Mouse (Mus musculus) R1 (cell line): ENCODE data around the gene Ndufa4l2.
A peak's percentile ranks its signal among the peaks of the same experiment; 100 is the strongest.

Experiments
- DNase-seq: peaks from one replicate; pipeline ENCODE4 v3.0.0-alpha.2; 2018; ENCODE audit warnings: low read depth, low spot score

The Ndufa4l2 gene

DNA sequence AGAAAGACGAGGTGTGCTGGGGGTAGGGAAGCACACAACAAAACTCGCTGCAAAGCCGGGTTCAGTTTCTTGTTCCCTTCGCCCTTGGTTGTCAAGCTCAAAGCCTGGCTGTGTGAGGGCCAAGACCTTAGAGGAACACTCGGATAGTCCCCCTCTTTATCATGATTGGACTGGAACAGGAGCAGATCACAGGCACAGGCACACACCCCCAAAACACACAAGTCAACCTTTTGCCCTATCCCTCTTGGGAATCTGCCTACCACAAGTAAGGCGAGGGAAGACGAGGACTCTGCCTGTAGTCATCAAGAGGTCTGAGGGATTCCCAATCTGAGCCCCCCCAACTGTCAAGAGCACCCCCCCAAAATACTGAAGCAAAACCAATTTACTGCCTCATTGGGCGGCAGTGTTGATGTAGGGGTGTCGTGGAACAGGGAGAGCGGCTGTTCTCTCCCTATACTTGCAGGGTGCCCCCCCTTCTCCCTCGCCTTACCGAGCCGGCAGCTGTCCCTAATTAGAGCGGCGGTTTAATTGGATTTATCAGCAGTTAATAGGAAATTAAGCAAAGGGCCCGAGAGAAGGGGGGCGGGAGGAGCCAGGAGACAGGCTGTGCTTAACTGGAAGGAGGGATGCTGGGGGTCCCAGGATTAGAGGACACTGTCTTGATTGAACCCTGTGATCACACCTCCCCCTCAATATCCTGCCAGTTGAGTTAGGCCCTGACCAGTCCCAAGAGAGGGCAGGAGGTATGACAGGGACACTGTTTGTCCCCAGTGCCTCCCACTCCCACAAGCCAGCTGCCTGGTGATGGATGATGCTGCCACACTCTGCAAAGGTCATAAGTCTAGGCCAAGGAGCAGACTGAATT, 4.7 kb upstream of the Ndufa4l2 start:
- no peak for DNase-seq

DNA sequence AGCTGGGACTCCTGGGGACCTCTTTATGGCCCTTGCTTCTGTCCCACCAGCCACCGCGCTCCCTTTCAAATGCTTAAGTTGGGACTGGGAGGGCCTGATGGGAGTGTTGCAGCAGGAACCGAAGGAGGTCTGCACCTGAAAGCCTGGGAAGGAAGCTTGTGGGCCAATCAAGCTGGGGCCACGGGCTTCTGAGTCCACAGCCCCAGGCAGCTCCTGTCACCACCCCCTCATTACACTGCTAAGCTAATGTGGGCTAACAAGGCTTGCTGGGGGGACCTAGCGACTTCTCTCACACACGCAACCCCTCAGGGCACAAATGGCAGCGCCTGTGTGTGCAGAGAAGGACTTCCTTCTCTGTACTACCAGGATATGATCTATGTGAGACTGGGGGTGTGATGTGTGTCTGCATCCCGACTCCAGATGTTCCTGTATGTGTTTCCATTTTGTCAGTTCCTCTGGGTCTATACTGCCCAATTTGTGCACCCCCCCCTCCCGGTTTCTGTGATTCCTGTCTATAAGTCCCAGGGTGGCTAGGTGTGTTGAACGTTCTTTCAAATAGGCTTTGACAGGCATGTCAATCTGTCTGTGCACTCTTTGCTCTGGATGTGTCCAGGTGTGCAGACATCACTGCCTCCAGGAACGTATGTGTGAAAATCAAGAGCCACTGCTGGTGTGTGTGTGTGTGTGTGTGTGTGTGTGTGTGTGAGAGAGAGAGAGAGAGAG, 3.7 kb upstream of the Ndufa4l2 start:
- no peak for DNase-seq

DNA sequence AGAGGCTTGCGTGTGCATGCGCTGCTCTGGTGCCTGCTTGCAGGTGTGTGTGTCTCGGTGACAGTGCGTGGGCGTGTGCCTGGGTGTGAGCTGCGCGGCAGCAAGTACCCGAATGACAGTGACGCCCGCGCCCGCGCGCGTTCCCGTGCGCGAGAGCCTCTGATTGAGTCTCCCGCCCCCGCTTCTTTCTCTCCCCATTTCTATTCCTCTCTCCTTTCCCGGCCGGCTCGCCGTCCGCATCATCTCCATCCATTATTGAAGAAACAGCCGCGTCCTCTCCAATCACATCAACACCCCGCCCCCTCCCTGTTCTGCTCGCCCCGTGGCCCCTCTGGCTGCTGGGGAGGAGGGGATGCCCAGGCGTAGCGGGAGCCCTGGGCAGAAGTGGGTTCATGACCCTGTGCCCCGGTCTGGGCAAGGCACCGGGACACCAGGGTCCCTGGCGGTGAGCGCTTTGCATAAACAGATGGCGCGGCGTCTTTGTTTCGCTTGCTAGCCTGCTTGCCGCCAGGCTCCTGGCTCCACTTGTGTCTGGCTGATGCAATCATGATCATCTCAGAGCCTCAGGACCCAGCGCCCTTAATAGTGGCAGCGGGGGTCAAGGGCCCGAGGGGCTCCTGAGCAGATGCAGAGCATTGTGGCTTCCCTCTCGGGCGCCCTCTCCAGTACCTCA, 3.0 kb upstream of the Ndufa4l2 start:
- peak; percentile 55 for DNase-seq

DNA sequence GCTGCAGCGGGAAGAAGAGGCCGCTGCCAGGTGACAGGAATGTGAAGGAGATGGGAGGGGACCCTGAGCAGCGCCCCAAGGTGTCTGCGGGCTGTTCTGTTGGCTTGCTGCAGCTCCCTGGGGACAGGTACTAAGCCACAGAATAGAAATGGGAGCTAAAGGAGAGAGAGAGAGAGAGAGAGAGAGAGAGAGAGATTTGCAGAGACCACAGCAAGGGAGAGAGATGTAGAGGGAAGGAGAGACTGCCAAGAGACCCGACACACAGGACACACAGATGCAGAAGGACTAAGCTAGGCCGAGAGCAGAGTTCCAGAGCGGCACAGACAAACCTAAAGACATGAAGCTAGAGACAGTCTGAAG, 2.5 kb upstream of the Ndufa4l2 start:
- no peak for DNase-seq

DNA sequence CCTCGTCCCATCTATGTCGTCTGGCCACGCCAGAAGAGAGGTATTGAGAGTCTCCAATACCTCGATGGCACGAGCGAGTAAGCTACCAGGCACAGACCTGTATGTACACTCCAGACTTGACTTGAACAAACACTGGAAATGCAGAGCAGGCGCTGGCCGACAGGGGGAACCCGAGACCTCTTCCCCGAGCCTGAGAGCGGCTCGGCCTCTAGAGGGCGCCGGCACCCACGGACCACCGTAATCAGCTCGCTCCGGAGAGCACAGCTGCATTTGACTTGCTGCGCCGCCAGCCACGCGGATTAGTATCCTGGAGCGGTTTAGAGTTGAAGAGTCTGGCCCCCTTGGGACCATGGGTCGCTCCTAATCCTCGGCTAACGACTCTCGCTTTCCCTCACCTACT, 2.0 kb upstream of the Ndufa4l2 start:
- DNase-seq, result peak; percentile 90

DNA sequence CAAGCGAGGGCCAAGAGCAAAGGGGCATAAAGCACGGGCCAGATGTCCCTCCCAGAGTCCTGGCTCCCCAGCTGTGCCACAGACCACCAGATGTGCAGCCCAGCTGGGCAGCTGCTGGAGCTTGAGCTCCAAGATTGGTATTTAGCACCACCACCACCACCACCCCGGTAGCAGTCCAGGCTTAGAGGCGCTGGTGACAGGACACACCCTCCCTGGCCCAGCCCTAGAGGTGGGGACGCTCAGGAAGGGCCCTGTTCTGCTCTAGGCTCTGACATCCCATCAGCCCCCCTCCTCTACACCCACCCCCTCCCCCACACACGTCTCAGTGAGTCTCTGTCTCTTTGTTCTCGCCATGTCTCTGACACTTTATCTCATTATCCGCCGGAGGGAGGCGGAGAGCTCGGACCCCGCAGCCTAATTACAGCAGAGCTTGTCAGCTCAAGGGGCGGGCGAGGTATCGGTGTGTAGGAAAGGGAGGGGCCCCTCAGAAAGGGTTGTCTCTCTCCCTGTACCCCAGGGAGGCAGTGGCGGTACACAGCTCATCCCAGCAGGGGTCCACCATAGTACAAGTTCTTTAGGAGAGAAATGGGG, 1.2 kb upstream of the Ndufa4l2 start:
- DNase-seq, result no peak

DNA sequence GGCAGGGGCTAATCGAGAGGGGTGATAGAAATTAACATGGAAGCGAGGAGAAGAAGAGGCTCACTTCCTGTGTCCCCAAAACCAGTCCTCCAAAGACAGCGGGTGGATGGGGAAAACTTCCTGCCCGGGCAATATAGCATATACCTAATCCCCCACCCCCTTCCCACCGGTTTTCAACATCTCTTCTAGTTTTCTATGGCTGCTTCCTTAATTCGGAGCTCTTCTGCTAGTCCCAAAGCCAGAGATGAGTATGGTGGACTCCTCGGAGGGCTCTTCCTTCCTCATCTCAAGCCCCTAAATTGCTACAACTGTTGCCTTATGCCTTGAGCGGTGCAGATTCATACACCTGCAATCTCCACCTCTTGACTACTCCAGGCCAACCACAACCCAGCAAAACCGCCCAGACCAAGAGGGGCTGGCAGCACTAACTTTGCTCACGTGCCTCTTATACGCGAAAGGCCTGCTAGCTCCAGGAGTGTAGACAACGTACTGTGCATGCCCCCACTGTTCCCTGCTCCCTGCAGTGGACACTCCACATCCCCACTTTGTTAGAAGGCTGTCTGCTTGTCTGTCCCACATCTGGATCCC, 562 bp upstream of the Ndufa4l2 start:
- DNase-seq, result no peak

DNA sequence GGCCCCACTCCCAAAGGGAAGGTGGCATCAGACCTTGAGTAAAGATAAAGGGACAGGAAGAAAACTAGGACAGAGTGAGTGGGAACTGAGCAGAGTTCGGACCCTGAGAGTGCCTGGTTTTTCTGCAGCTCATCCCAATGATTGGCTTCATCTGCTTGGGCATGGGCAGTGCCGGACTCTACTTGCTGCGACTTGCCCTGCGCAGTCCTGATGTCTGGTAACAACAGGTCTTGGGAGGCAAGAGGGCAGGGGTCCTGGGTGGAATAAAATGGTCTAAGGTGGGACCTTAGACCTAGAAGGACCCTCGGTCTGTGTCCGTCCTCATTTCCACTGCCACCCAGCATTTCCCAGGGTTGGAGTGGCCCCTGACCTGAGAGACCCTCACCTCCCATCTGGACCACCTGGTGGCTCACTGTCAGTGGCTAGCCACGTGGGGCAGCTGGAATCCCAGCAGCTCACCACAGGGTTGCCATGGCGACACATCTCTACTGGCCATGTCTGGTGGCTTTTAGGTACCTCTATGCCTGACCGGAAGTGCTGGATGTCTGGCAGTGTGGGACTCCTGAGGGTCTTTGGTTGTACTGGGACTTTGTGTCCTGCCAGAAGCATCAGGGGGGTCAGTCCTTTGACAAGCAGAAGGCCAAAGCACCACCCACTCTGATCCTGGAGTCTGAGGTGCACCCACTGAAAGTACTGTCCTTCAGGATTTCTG, 660 bp downstream of the Ndufa4l2 start:
- DNase-seq, result no peak

DNA sequence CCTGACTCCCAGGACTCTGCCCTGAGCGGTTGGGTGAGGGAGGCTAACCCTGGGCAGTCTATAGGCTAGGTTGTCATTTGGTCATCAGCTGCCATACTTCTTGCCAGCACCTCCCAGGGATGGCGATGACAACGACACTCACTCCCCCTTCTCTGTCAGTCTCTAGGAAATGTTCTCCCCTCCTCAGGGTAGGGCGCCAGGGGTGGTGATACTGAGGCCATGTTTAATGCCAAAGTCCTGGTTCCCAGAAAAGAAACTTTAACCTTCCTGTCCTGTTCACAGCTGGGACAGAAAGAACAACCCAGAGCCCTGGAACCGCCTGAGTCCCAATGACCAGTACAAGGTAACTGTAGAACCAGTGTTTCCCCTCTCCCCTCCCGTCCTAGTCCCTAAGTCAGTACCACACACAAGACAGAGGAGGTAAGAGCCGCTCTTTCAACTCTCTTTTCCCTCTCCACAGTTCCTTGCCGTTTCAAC, 1.3 kb downstream of the Ndufa4l2 start:
- no peak for DNase-seq

DNA sequence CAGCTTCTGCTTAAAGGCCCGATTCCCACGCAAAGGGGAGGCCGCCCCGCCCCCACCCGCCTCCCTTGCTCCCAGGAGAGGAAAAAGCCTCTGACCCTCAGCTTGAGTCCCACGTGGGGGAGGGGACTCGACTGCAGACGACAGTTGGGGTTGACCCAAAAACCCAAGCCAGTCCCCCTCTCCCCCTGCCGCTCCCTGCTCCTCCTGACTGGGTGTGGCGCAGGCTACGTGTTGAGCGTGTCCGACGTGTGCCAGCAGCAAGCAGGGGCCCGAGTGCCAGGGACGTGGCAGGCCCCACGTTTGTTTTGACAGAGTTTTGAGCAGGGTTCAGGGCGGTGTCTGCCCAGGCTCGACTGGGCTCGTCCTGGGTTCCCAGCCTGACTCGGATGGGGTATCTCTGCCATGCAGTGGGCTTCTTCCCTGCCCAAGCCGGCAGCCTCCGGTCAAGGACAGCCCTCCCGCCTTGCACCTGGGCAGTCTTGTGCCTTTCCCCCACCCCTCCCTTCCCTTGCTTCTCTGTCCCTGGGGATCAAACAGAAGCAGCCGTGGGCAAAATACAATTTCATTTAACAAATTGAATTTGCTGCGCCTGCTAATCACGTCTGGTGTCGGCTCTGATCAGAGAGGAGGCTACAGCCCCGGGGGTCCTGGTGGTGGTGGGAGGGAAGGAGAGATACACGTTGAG, 2.0 kb downstream of the Ndufa4l2 start:
- DNase-seq, result peak; percentile 62

DNA sequence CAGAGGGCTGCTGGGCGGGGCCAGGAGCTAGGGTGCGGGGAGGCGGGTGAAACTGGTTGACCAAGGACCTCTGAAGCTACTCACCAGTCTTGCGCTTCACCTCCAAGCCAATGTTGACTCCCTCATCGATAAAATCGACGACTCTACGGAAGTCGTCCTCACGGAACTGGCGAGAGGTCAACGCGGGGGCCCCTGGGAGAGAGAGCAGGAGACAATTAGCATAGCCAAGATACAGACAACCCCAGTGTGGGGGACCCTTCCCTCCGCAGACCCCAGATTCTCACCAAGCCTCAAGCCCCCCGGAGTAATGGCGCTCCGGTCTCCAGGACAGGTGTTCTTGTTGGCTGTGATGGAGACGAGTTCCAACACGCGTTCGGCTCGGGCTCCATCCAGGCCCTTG, 3.2 kb downstream of the Ndufa4l2 start:
- DNase-seq, result no peak

DNA sequence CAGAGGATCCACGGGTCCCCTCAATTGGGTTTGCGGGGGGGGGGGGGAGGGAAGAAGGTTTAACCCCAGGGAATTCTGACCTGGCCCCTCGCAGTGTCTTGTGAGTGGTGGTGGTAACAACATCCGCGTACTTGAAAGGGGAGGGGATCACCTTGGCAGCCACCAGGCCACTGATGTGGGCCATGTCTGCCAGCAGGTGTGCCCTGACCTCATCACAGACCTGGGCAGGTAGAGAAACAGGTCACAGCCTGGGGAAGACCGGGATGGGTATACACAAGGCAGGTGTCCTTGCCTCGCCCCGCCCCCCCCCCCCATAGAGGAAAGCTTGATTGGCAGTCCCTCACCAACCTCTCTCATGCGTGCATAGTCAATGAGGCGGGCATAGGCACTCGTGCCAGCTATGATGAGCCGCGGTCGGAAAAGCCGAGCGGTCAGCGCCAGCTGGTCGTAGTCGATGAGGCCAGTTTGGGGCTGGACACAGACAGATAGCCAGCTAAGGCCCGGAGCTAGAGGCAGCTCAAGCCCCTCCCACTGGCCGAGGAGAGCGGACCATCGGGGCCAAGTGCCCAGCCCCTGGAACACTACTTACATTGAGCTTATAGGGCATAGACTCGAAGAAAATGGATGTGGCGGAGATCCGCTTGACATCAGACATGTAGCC, 4.4 kb downstream of the Ndufa4l2 start:
- DNase-seq, result no peak

DNA sequence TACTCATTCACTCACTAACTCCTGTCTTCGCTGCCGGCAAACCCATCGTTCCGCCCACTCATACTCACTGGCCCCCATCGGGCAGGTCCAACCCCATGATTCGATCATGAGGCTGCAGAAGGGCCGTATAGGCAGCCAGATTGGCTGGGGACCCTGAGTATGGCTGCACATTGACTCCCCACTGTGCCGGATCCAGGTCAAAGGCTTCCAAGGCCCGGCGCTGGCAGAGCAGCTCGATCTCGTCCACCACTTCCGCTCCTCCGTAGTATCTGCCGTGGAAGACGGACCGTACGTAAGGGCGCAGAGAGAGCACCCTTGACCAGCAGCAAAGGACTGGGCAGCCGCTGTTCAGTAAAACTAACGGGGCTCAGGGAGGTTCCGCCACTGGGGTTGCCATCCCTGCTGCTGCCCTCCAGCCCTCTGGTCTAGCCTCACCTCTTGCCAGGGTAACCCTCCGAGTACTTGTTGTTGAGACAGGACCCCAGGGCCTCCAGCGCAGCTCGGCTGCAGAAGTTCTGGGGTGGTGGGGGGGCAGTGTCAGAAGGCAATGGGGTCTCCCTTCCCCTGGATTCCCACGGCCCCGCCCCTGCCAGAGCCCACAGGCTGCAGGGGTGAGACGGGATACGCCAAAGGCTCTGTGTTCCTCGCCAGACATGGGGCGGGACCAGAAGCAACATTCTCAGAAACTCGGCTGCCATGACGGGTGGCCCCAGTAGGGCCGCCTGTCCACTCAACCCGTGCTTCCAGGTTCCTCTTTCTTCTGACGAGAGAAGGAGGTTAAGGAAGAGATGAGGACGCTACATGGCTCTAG, 5.3 kb downstream of the Ndufa4l2 start:
- peak; percentile 43 for DNase-seq

DNA sequence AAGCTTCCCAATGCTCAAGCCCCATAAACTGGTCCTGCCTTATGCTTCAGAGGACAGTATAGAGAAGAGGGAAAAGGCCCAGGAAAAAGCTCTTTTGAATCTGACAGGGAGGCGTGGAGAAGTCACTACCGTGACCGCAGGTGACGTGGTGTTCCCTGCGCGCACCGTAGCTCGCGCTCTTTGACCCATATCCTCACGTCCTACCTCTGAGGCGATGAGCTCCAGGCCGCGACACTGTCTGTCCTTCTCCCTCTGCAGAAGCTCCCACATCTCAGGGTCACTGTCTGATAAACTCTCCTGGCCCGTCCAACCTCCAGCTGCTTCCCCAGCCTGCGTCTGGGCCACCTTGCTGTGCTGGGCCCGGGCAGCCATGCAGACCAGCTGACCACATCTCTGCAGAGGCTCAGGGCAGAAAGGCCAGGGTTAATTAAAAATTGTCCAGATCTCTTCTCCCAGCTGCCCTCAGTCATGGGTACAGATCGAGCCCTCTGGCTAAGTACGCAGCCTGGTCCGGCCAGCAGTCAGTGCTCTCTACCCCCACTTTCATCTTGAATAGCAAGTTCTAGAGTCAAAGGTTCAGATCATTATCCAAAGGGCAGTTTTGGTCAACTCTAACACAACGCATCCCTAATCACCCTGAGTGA, 6.1 kb downstream of the Ndufa4l2 start:
- DNase-seq, result no peak

DNA sequence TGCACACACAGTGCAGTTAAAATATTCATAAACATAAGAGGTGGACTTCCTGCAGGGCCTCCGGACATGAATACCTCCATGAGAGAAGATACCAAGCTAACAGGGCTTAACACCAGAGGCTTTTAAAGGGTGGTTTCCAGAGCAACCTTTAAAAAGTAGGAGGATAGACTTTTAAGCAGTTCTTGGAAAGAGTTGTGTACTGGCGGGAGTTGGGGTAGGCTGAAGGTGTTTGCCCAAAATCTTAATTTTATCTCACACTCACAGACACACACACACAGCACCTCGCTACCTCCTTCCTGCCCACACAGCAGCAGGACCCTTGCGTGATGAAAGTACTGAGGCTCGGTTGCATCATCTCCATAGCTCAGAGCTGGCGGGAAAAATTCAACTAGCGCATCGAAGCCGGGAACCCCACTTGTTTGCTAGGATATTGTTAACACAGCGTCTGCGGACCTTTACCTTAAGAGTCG, 6.9 kb downstream of the Ndufa4l2 start:
- no peak for DNase-seq

DNA sequence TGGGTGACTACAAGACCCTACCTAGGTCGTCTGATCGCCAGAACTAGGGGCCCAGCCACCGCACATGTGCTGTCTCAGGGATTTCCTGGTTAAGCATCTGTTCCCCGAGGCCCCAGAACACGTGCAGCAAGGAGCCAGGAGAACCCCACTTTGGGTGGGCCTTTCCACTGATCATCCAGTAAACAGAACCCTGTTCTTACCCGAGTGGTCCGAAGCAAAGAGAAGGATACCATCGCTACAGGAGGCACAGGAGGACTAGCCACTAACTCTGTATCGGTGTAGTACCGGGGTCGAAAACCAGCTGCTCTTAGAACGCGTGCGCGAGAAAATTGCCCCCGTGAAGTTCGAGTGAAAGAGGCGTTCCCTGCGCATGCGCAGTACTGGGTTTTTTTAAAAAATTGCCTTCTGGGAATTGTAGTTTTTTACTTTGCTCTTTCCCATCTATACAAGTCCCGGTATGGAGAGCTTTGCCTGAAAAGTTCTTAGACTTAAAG, 7.4 kb downstream of the Ndufa4l2 start, which contains the start of gene Shmt2:
Gene Shmt2, minus strand, starts transcription at position 357 of the 494 bp plus-strand sequence.
- DNase-seq, result peak; percentile 96

DNA sequence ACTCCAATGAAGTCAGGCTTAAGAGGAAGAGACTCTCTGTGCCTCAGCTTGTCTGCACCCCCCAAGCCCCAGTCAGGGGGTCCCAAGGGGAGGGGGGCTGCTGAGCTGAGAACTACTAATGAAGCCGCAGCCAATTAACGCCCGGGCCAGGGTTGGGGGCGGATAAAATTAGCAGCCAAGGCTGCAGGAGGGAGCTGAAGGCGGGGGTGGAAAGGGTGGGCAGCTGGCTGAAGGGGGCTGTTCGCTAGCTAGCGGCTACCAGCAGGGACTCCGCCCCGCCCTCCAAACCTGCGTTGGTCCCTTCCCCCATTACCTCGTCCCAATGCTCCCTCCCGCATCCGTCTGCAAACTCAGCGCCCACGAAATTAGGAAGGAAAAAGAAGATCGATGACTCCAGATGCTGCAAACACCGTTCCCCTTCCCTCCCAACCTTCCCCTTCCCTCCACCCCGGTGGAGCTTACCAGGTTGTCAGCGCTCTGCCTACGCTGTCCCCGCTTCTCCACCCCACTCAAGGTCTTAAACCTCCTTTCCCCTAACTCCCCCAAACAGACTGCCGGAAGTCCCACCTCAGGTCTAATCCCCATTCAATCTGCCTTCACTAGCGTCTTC, 10.0 kb downstream of the Ndufa4l2 start:
- no peak for DNase-seq

DNA sequence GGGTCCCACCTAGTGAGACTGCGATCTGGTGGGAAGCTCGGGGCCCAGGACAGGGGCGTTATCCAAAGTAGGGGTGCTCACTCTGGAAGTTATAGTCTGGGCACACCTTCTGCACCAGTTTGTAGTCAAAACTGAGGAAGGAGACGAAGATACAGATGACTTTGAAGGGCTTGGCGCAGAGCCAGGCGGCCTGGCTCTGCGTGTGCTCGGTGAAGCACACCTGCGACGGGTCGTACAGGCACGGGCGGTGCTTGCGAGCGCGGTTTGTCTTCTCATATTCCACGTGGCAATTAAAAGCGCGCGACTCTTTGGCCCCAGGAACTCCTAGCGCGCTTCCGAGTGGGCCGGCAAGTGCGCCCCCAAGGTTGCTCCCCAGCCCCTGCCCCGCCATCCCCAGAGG, 11.3 kb downstream of the Ndufa4l2 start:
- DNase-seq, result peak; percentile 31
